Mouse (Mus musculus): Measurements from ENCODE around the gene Fbln5. TPM values are rescaled to one million over a fixed set of nuclear protein-coding genes. Genes with fewer than 3 reads are reported as not detected.

The Fbln5 gene
- polyA plus RNA-seq, 1 experiment from 2014 or later, result 5.6 TPM

DNA sequence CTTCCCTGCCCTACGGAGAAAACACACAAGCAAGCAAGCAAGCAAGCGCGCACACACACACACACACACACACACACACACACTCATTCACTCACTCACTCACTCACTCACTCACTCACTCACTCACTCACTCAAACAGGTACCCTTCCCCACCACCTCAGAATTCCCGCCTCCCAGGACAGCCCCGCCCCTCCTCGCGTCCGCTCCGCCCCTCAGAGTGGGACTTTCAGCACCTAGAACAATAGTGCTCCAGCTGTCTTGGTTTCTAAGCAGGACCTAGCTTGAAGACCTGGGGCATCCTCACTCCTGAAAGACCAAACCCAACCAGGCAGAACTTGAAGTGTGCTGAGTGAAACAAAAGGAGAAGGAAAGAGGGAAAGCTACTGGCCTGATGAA, 100.1 kb downstream of the Fbln5 start:
- Histone ChIP-seq H3K4me1 (replicated peaks) (peaks cover 5% of the 10 kb centered on the region), H3K27me3 (peaks cover 23% of the 10 kb centered on the region), H3K4me3 (peak overlapping the region; percentile 71), H3K9ac (peak overlapping the region; percentile 73; the same call in 1 of the 2 replicates), H3K4me2 (peak overlapping the region; percentile 99), H3K36me3 (no peaks in the 10 kb centered on the region), H3K27ac (no peak overlapping the region), H3K9me3 (no peaks in the 10 kb centered on the region)
- 0% methylated on average over 9 of the region's 9 CpGs for WGBS
- peak; percentile 85 for ATAC-seq (ENCODE audit: low FRiP score)

DNA sequence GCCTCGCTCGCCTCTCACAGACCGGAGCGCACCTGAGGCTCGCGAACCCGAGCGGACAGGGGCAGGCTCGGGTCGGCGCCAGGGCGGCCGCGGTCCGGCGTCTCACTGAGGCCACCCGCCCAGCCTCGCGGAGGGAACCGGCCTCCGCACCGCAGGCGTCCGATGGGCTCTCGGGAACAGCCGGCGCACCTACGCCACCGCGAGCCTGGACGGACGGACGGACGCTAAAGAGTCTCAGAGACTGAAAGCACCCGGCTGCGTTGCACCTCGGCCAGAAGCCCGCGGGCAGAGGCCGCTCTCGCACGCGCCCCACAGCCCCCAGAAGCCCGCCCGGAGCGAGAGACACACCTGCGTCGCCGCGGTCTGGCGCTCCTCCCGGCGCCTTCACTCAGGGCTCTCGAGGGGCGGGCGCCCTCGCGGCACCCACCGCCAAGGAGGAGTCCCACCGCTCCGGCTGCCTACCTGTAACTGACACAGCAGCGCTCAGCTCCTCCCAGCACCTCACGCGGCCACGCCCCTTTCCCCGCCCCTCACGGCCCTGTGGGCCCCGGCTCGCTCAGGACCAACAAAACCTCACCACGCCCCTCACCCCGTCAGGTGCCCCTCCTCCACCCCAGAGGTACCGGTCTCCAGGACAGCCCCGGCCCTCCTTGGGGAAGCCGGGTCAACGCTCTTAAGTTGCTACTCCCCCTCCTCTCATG, 100.7 kb downstream of the Fbln5 start, which contains the start of gene Tc2n:
Gene Tc2n, minus strand, starts transcription at position 470 of the 701 bp plus-strand sequence.
- H3K9me3 ChIP-seq, result no peaks in the 10 kb centered on the region
- H3K4me3 ChIP-seq, result peak within 1 kb of the TSS; percentile 71
- peak within 1 kb of the TSS; percentile 73 for H3K9ac ChIP-seq
- peaks cover 5% of the 10 kb centered on the region for H3K4me1 ChIP-seq (replicated peaks)
- WGBS, result 2% methylated on average over 60 of the region's 75 CpGs
- ATAC-seq (ENCODE audit: low FRiP score), result peak; percentile 97
- H3K27me3 ChIP-seq, result peaks cover 23% of the 10 kb centered on the region
- no peak within 1 kb of the TSS for H3K27ac ChIP-seq
- no peaks in the 10 kb centered on the region for H3K36me3 ChIP-seq
- peak within 1 kb of the TSS; percentile 99 for H3K4me2 ChIP-seq

DNA sequence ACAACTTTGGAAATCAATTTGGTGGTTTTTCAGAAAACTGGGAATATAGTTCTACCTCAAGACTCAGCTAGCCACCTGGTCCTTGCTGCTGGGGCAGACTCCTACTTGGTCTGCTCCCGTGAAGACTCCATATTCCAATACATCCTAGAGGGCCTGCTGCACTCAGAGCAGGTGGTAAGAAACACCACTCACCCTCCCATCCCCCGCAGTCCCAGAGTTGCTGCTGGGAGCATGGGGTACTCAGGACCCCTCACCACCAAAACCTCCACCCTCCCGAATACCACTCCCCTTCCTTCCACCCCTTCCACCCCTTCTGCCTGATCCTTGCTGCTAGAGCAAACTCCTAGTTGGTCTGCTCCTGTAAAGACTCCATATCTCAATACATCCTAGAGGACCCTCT, 119.7 kb downstream of the Fbln5 start:
- no peaks in the 10 kb centered on the region for H3K4me1 ChIP-seq (replicated peaks)
- 89% methylated on average over 3 of the region's 3 CpGs for WGBS
- no peak overlapping the region for H3K4me2 ChIP-seq
- no peaks in the 10 kb centered on the region for H3K27me3 ChIP-seq
- no peak overlapping the region for H3K9ac ChIP-seq
- H3K27ac ChIP-seq, result no peak overlapping the region
- H3K36me3 ChIP-seq, result no peaks in the 10 kb centered on the region
- ATAC-seq (ENCODE audit: low FRiP score), result no peak
- H3K9me3 ChIP-seq, result no peaks in the 10 kb centered on the region
- H3K4me3 ChIP-seq, result no peak overlapping the region

Other genes starting within 250 kb of the Fbln5 start
- 0.40 and 0.54 TPM in 2 replicates for gene Tc2n, start 100.5 kb downstream of the Fbln5 start, polyA plus RNA-seq (2015; fragmentation: Nextera tagmentation; extraction: Ambion mirVana)
- gene Trip11, start 94.2 kb upstream of the Fbln5 start, polyA plus RNA-seq (2015; fragmentation: Nextera tagmentation; extraction: Ambion mirVana), result 25.3 and 27.2 TPM in 2 replicates
- 12.5 and 13.7 TPM in 2 replicates for gene Atxn3, start 139.2 kb upstream of the Fbln5 start, polyA plus RNA-seq (2015; fragmentation: Nextera tagmentation; extraction: Ambion mirVana)
- gene Cpsf2, start 156.9 kb upstream of the Fbln5 start, polyA plus RNA-seq (2015; fragmentation: Nextera tagmentation; extraction: Ambion mirVana), result 33.8 and 34.6 TPM in 2 replicates

Measured in hindbrain, embryonic 13.5 days (tissue).